Mouse (Mus musculus) neural tube, embryonic 13.5 days (tissue): Measurements from ENCODE around the gene Ralgapa2. TPM values are rescaled to one million over a fixed set of nuclear protein-coding genes. Genes with fewer than 3 reads are reported as not detected.

ENCODE experiments used
- ATAC-seq: fragments of 200-750 bp; cut with Nextera tagmentation; 2 replicates; pipeline ENCODE4 v1.8.0; 2017; ENCODE audit warnings: low read depth, mild to moderate bottlenecking, moderate TSS enrichment, moderate library complexity
- H3K27ac ChIP-seq: fragments of 300-500 bp; sonication (generic); replicated peaks from 2 replicates; pipeline ENCODE4 v1.5.1; 2015; ENCODE audit warnings: moderate library complexity, mild to moderate bottlenecking, inconsistent platforms
- H3K27me3 ChIP-seq: fragments of 300-500 bp; sonication (generic); 2 replicates; pipeline ENCODE4 v1.6.1; 2015; ENCODE audit warnings: mild to moderate bottlenecking, inconsistent platforms
- H3K36me3 ChIP-seq: fragments of 300-500 bp; sonication (generic); 2 replicates; pipeline ENCODE4 v1.6.1; 2015; ENCODE audit warnings: mild to moderate bottlenecking, inconsistent platforms
- H3K4me1 ChIP-seq: fragments of 300-500 bp; sonication (generic); replicated peaks from 2 replicates; pipeline ENCODE4 v1.6.1; 2015; ENCODE audit warnings: inconsistent platforms
- H3K4me2 ChIP-seq: fragments of 300-500 bp; sonication (generic); 2 replicates; pipeline ENCODE4 v1.6.1; 2015; ENCODE audit warnings: inconsistent platforms, mild to moderate bottlenecking, moderate library complexity
- H3K4me3 ChIP-seq: fragments of 300-500 bp; sonication (generic); 2 replicates; pipeline ENCODE4 v1.5.1; 2015; ENCODE audit warnings: mild to moderate bottlenecking, inconsistent platforms
- H3K9ac ChIP-seq: fragments of 300-500 bp; sonication (generic); 2 replicates; pipeline ENCODE4 v1.6.1; 2015; ENCODE audit warnings: moderate library complexity, mild to moderate bottlenecking, inconsistent platforms
- H3K9me3 ChIP-seq: fragments of 300-500 bp; sonication (generic); 2 replicates; pipeline ENCODE4 v1.6.1; 2016; ENCODE audit warnings: inconsistent platforms
- WGBS: fragments of 180-500 bp; shearing (Covaris S2); methylation state at CpG from one replicate; pipeline ENCODE4 v1.1.7; 2015; 5-methylcytosine and 5-hydroxymethylcytosine counted together
- polyA plus RNA-seq: library from polyadenylated mRNA; unstranded; fragments of >200 nt; fragmentation: Nextera tagmentation; extraction: Ambion mirVana; gene quantifications from 2 replicates; pipeline ENCODE4 v1.2.1, GENCODE M21; 2015

Ralgapa2 gene
- polyA plus RNA-seq, 1 experiment from 2014 or later = 9.3 TPM

- 85% methylated on average over 4 of the region's 4 CpGs for WGBS
- no peak for ATAC-seq
- no peak overlapping the region for H3K4me2 ChIP-seq
- no peak overlapping the region for H3K9ac ChIP-seq
- no peaks in the 10 kb centered on the region for H3K4me1 ChIP-seq
- H3K9me3 ChIP-seq = no peaks in the 10 kb centered on the region
- no peak overlapping the region for H3K4me3 ChIP-seq
- H3K27me3 ChIP-seq = no peaks in the 10 kb centered on the region
- no peak overlapping the region for H3K27ac ChIP-seq
- H3K36me3 ChIP-seq = no peaks in the 10 kb centered on the region
Observed at GRCm38 (mm10) chr2:146524685-146525415, 12.7 kb upstream of the Ralgapa2 start.

GRCm38 (mm10) chr2:146516894-146517293 lies 4.8 kb upstream of the Ralgapa2 start:
- WGBS = 87% methylated on average over 2 of the region's 2 CpGs
- no peak overlapping the region for H3K9ac ChIP-seq
- no peak for ATAC-seq

GRCm38 (mm10) chr2:146515081-146515480 lies 2.9 kb upstream of the Ralgapa2 start:
- no peak for ATAC-seq
- Histone ChIP-seq H3K36me3 (no peaks in the 10 kb centered on the region), H3K27me3 (no peaks in the 10 kb centered on the region), H3K27ac (no peak overlapping the region), H3K9me3 (no peaks in the 10 kb centered on the region), H3K4me1 (peaks cover 13% of the 10 kb centered on the region), H3K9ac (no peak overlapping the region), H3K4me3 (no peak overlapping the region), H3K4me2 (no peak overlapping the region)
- 79% methylated on average over 2 of the region's 2 CpGs for WGBS

More at GRCm38 (mm10) chr2:146516894-146517293, 4.8 kb upstream of the Ralgapa2 start:
- Histone ChIP-seq H3K27me3 (no peaks in the 10 kb centered on the region), H3K27ac (no peak overlapping the region), H3K36me3 (no peaks in the 10 kb centered on the region), H3K4me3 (no peak overlapping the region), H3K9me3 (no peaks in the 10 kb centered on the region), H3K4me1 (no peaks in the 10 kb centered on the region), H3K4me2 (no peak overlapping the region)

GRCm38 (mm10) chr2:146512581-146512920 lies 407 bp upstream of the Ralgapa2 start:
- no peaks in the 10 kb centered on the region for H3K27me3 ChIP-seq
- no peak overlapping the region for H3K27ac ChIP-seq
- H3K9me3 ChIP-seq = no peaks in the 10 kb centered on the region
- no peak overlapping the region for H3K9ac ChIP-seq
- no peaks in the 10 kb centered on the region for H3K36me3 ChIP-seq
- H3K4me1 ChIP-seq = peaks cover 24% of the 10 kb centered on the region
- H3K4me3 ChIP-seq = peak overlapping the region; percentile 92
- WGBS = 78% methylated on average over 2 of the region's 2 CpGs
- peak overlapping the region; percentile 46 for H3K4me2 ChIP-seq
- peak; percentile 1; the same call in 1 of the 2 replicates for ATAC-seq

GRCm38 (mm10) chr2:146511401-146511865 lies 711 bp downstream of the Ralgapa2 start:
- Histone ChIP-seq H3K4me1 (peaks cover 24% of the 10 kb centered on the region), H3K9ac (peak overlapping the region; percentile 90), H3K27me3 (no peaks in the 10 kb centered on the region), H3K27ac (peak overlapping the region; percentile 74), H3K4me3 (peak overlapping the region; percentile 92), H3K36me3 (no peaks in the 10 kb centered on the region), H3K9me3 (no peaks in the 10 kb centered on the region), H3K4me2 (peak overlapping the region; percentile 76)
- under 1% methylated on average over 21 of the region's 22 CpGs for WGBS
- peak; percentile 72 for ATAC-seq

- no peaks in the 10 kb centered on the region for H3K36me3 ChIP-seq
- H3K9me3 ChIP-seq = no peaks in the 10 kb centered on the region
- peaks cover 24% of the 10 kb centered on the region for H3K4me1 ChIP-seq
- H3K27ac ChIP-seq = no peak overlapping the region
- no peak for ATAC-seq
- 14% methylated on average over 1 of the region's 1 CpGs for WGBS
- peak overlapping the region; percentile 92 for H3K4me3 ChIP-seq
- peak overlapping the region; percentile 90 for H3K9ac ChIP-seq
- H3K27me3 ChIP-seq = no peaks in the 10 kb centered on the region
- peak overlapping the region; percentile 76 for H3K4me2 ChIP-seq
Observed at GRCm38 (mm10) chr2:146510780-146511179, 1.4 kb downstream of the Ralgapa2 start.

- no peak overlapping the region for H3K4me3 ChIP-seq
Observed at GRCm38 (mm10) chr2:146502578-146503311, 9.4 kb downstream of the Ralgapa2 start.

GRCm38 (mm10) chr2:146500067-146500466 lies 12.1 kb downstream of the Ralgapa2 start:
- Histone ChIP-seq H3K27ac (no peak overlapping the region), H3K4me3 (no peak overlapping the region), H3K4me1 (peaks cover 7% of the 10 kb centered on the region), H3K9ac (no peak overlapping the region), H3K27me3 (no peaks in the 10 kb centered on the region), H3K36me3 (no peaks in the 10 kb centered on the region), H3K4me2 (no peak overlapping the region), H3K9me3 (no peaks in the 10 kb centered on the region)
- WGBS = 91% methylated on average over 1 of the region's 1 CpGs
- no peak for ATAC-seq

More at GRCm38 (mm10) chr2:146502578-146503311, 9.4 kb downstream of the Ralgapa2 start:
- no peak overlapping the region for H3K4me2 ChIP-seq
- no peaks in the 10 kb centered on the region for H3K9me3 ChIP-seq
- peak; percentile 58; the same call in 1 of the 2 replicates for ATAC-seq
- H3K27ac ChIP-seq = no peak overlapping the region
- H3K36me3 ChIP-seq = no peaks in the 10 kb centered on the region
- no peaks in the 10 kb centered on the region for H3K27me3 ChIP-seq
- peaks cover 7% of the 10 kb centered on the region for H3K4me1 ChIP-seq
- no peak overlapping the region for H3K9ac ChIP-seq
- WGBS = 78% methylated on average over 9 of the region's 9 CpGs

- Histone ChIP-seq H3K4me3 (no peak overlapping the region), H3K27ac (no peak overlapping the region), H3K27me3 (no peaks in the 10 kb centered on the region), H3K36me3 (no peaks in the 10 kb centered on the region), H3K4me1 (peaks cover 7% of the 10 kb centered on the region), H3K9ac (no peak overlapping the region), H3K4me2 (no peak overlapping the region), H3K9me3 (no peaks in the 10 kb centered on the region)
- WGBS = 95% methylated on average over 1 of the region's 1 CpGs
- no peak for ATAC-seq
Observed at GRCm38 (mm10) chr2:146499111-146499510, 13.0 kb downstream of the Ralgapa2 start.

GRCm38 (mm10) chr2:146498298-146498697 lies 13.8 kb downstream of the Ralgapa2 start:
- no peak overlapping the region for H3K27ac ChIP-seq
- ATAC-seq = no peak
- 86% methylated on average over 6 of the region's 6 CpGs for WGBS
- no peaks in the 10 kb centered on the region for H3K9me3 ChIP-seq
- peaks cover 7% of the 10 kb centered on the region for H3K4me1 ChIP-seq
- no peak overlapping the region for H3K9ac ChIP-seq
- H3K4me3 ChIP-seq = no peak overlapping the region
- no peak overlapping the region for H3K4me2 ChIP-seq
- H3K27me3 ChIP-seq = no peaks in the 10 kb centered on the region
- no peaks in the 10 kb centered on the region for H3K36me3 ChIP-seq

GRCm38 (mm10) chr2:146496995-146497394 lies 15.1 kb downstream of the Ralgapa2 start:
- WGBS = 27% methylated on average over 1 of the region's 1 CpGs
- no peak for ATAC-seq
- Histone ChIP-seq H3K9me3 (no peaks in the 10 kb centered on the region), H3K36me3 (no peaks in the 10 kb centered on the region), H3K27ac (no peak overlapping the region), H3K27me3 (no peaks in the 10 kb centered on the region), H3K4me2 (no peak overlapping the region), H3K9ac (no peak overlapping the region), H3K4me3 (no peak overlapping the region), H3K4me1 (no peaks in the 10 kb centered on the region)

GRCm38 (mm10) chr2:146495781-146496180 lies 16.4 kb downstream of the Ralgapa2 start:
- H3K27me3 ChIP-seq = no peaks in the 10 kb centered on the region
- no peak overlapping the region for H3K9ac ChIP-seq
- H3K4me1 ChIP-seq = no peaks in the 10 kb centered on the region
- H3K27ac ChIP-seq = no peak overlapping the region
- H3K4me2 ChIP-seq = no peak overlapping the region
- no peaks in the 10 kb centered on the region for H3K36me3 ChIP-seq
- WGBS = 64% methylated on average over 9 of the region's 9 CpGs
- H3K4me3 ChIP-seq = no peak overlapping the region
- no peaks in the 10 kb centered on the region for H3K9me3 ChIP-seq
- no peak for ATAC-seq
